Mouse (Mus musculus) bone marrow macrophage, adult 2 months (primary cell): Measurements from ENCODE around the gene Pgm2. TPM values are rescaled to one million over a fixed set of nuclear protein-coding genes. Genes with fewer than 3 reads are reported as not detected.

Experiments used
- H3K27ac ChIP-seq: 2 replicates; pipeline ENCODE4 v1.5.1; 2012; ENCODE audit warnings: low read depth, low read length; ENCODE audit not compliant: insufficient read depth
- H3K4me1 ChIP-seq: 2 replicates; pipeline ENCODE4 v1.6.1; 2012; ENCODE audit warnings: low read length; ENCODE audit not compliant: control insufficient read depth, insufficient read depth
- H3K4me3 ChIP-seq: 2 replicates; pipeline ENCODE4 v1.5.1; 2012; ENCODE audit warnings: mild to moderate bottlenecking, low read length, moderate library complexity; ENCODE audit not compliant: insufficient read depth
- CTCF ChIP-seq: IDR thresholded peaks from 2 replicates; pipeline ENCODE4 v1.5.1; 2012; ENCODE audit warnings: low read depth, mild to moderate bottlenecking, low read length, moderate library complexity
- POLR2A ChIP-seq: IDR thresholded peaks from 2 replicates; pipeline ENCODE4 v1.6.1; 2012; ENCODE audit warnings: mild to moderate bottlenecking, low read depth, low read length, borderline replicate concordance
- polyA plus RNA-seq: library from polyadenylated mRNA; stranded (reverse); fragments of >200 nt; gene quantifications from 2 replicates; pipeline ENCODE4 v1.2.4, GENCODE M21; 2012; ENCODE audit not compliant: missing spikeins, insufficient read depth, insufficient read length

The Pgm2 gene
- polyA plus RNA-seq, 1 experiment, result 31.5 TPM

- Histone ChIP-seq H3K27ac (no peak overlapping the region), H3K4me1 (peaks cover 18% of the 10 kb centered on the region), H3K4me3 (no peak overlapping the region)
- TF ChIP-seq CTCF (no peak), POLR2A (no peak)
These were observed 31.1 kb upstream of the Pgm2 start for GRCm38 (mm10) chr5:64061643-64062042.

- peaks cover 18% of the 10 kb centered on the region for H3K4me1 ChIP-seq
- H3K4me3 ChIP-seq, result no peak overlapping the region
- no peak for TF ChIP-seq POLR2A
- TF ChIP-seq CTCF, result no peak
- no peak overlapping the region for H3K27ac ChIP-seq
These were observed 29.7 kb upstream of the Pgm2 start for GRCm38 (mm10) chr5:64062882-64063621.

DNA sequence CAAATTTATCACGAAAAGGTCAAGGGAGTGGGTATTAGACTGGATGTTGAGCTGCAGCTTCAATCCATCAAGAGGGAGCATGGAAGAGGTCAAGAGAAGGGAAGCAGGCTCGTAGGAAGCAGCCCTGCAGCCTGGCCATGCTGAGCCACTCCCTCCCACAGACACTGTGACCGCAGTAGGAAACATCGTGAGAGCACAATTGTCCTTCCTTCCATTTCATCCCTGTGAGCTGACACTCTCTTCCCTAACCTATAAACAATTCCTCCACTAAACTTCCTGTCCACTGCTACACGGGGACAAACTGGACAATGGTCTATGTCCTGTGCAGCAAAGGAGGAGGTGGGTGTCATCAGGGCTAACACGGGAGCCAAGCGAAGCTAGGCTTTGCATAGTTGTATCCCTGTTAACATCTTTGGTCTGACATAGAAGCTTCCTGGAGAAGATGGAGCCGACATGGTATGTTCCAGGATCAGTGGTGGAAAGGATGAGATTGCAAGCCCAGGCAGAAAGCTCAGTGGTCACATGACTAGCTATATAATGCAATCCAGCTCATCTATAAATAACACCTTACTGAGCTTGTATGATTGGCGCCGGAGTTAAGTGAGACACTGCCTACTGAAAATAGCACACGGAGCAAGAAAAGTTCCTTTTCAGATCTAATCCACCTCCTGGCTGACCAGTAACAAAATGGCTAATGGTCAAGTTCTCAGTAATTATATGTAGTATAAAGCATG lies 29.0 kb upstream of the Pgm2 start:
- peaks cover 18% of the 10 kb centered on the region for H3K4me1 ChIP-seq
- H3K4me3 ChIP-seq, result peak overlapping the region; percentile 1; the same call in 1 of the 2 replicates
- TF ChIP-seq CTCF (no peak), POLR2A (no peak)
- H3K27ac ChIP-seq, result peak overlapping the region; percentile 63

GRCm38 (mm10) chr5:64064401-64064800 lies 28.3 kb upstream of the Pgm2 start:
- TF ChIP-seq CTCF, result no peak
- TF ChIP-seq POLR2A, result no peak

GRCm38 (mm10) chr5:64065497-64066046 lies 27.2 kb upstream of the Pgm2 start:
- Histone ChIP-seq H3K4me1 (peaks cover 18% of the 10 kb centered on the region), H3K4me3 (no peak overlapping the region), H3K27ac (no peak overlapping the region)
- TF ChIP-seq CTCF (no peak), POLR2A (no peak)

More at GRCm38 (mm10) chr5:64064401-64064800, 28.3 kb upstream of the Pgm2 start:
- no peak overlapping the region for H3K4me3 ChIP-seq
- peak overlapping the region; percentile 20; the same call in 1 of the 2 replicates for H3K27ac ChIP-seq
- peaks cover 18% of the 10 kb centered on the region for H3K4me1 ChIP-seq

DNA sequence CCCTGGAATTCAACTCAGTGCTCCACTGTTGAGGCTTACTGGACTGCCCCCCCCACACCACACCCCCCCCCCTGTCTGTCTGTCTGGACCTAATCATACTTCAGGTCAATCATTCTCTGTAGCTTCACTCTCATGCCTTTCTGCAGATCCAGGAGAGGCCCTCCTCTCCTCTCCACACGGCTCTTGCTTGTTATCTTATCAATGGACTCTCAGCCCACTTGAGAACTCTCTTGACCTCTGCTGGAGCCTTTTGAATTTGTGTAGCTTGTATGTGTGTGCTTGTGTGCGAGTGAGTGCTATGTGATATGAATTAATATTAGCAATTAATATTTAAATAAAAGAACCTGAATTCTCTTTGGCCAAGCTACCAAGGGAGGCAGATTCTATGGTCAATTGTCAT lies 26.6 kb upstream of the Pgm2 start:
- Histone ChIP-seq H3K27ac (no peak overlapping the region), H3K4me1 (peaks cover 20% of the 10 kb centered on the region), H3K4me3 (no peak overlapping the region)
- no peak for TF ChIP-seq CTCF
- no peak for TF ChIP-seq POLR2A

DNA sequence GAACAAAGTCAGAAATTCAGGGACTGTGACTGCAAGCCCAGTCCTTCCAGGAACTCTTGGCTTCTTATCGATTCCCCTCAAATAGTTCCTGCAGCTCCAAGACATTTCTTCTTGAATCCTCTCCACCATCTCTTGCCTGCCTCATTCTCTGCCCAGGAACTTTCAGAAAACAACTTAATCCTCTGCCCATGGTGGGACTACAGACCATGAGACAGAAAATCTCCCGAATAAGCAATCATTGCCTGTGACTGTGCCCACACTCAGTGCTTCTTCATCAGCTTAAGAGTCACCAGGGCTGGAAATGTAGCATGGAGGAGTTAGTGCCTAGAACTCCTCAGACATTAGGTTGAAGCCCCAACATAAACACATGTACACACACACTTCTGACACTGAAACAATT lies 25.2 kb upstream of the Pgm2 start:
- Histone ChIP-seq H3K27ac (no peak overlapping the region), H3K4me1 (peaks cover 18% of the 10 kb centered on the region), H3K4me3 (no peak overlapping the region)
- TF ChIP-seq CTCF (no peak), POLR2A (no peak)

DNA sequence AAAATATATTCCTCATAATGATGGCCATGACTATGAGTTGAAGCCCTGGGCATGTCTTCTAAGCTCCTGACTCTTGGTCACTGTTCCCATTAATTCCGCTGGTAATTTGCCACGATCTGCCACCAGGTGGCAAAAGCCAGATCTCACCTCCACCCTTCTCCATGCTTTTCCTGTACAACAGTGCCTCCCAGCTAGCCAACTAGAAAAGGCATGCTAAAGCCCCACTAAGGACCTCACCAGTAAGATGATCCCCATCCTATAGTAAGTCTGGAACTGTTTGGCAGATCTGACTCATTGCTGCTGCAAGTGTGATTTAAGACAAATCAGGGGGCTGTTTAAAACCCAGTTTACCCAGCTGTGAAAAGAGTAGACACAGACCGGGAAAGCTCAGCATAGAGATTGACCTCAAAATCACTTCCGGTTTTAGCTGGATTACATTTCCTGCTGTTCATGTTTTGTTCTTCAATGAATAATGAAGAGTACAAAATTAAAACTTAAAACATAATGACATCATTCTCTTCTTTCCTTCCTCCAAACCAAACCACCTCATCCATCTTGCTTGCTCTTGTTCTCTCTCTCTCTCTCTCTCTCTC lies 22.6 kb upstream of the Pgm2 start:
- H3K4me3 ChIP-seq, result no peak overlapping the region
- peaks cover 2% of the 10 kb centered on the region for H3K4me1 ChIP-seq
- H3K27ac ChIP-seq, result 0 out of 2 replicates have a peak overlapping the region, but pooled peaks have one; percentile 7
- peak; percentile 90 for TF ChIP-seq CTCF
- no peak for TF ChIP-seq POLR2A

GRCm38 (mm10) chr5:64070742-64071476 lies 21.8 kb upstream of the Pgm2 start:
- no peak for TF ChIP-seq CTCF
- TF ChIP-seq POLR2A, result no peak
- H3K27ac ChIP-seq, result no peak overlapping the region
- no peak overlapping the region for H3K4me3 ChIP-seq
- H3K4me1 ChIP-seq, result peaks cover 2% of the 10 kb centered on the region
